Mouse (Mus musculus) limb, embryonic 14.5 days (tissue): ENCODE measurements around the gene Cdh1. TPM values are rescaled to one million over a fixed set of nuclear protein-coding genes. Genes with fewer than 3 reads are reported as not detected.

Experiments used
- ATAC-seq: fragments of 200-750 bp; cut with Nextera tagmentation; 2 replicates; pipeline ENCODE4 v1.8.0; 2017; ENCODE audit warnings: low read depth, moderate number of reproducible peaks, moderate TSS enrichment; ENCODE audit not compliant: low FRiP score
- DNase-seq: peaks from one replicate; pipeline ENCODE4 v3.0.0-alpha.2; 2015; ENCODE audit warnings: low spot score
- H3K27ac ChIP-seq: fragments of 300-500 bp; sonication (generic); replicated peaks from 2 replicates; pipeline ENCODE4 v1.5.1; 2014; ENCODE audit warnings: low read depth, mild to moderate bottlenecking, low read length, moderate library complexity, mixed read lengths
- H3K27me3 ChIP-seq: fragments of 300-500 bp; sonication (generic); 2 replicates; pipeline ENCODE4 v1.6.1; 2014; ENCODE audit warnings: low read length, mixed read lengths; ENCODE audit not compliant: control insufficient read depth, insufficient read depth
- H3K36me3 ChIP-seq: fragments of 300-500 bp; sonication (generic); 2 replicates; pipeline ENCODE4 v1.6.1; 2014; ENCODE audit warnings: mild to moderate bottlenecking, low read length, moderate library complexity, mixed read lengths; ENCODE audit not compliant: control insufficient read depth, insufficient read depth
- H3K4me1 ChIP-seq: fragments of 300-500 bp; sonication (generic); 2 replicates; pipeline ENCODE4 v1.6.1; 2014; ENCODE audit warnings: antibody characterized with exemption, low read length, mixed read lengths; ENCODE audit not compliant: control insufficient read depth, insufficient read depth
- H3K4me2 ChIP-seq: fragments of 300-500 bp; sonication (generic); replicated peaks from 2 replicates; pipeline ENCODE4 v1.6.1; 2014; ENCODE audit warnings: low read depth, mild to moderate bottlenecking, low read length, moderate library complexity; ENCODE audit not compliant: severe bottlenecking
- H3K4me3 ChIP-seq: fragments of 300-500 bp; sonication (generic); replicated peaks from 2 replicates; pipeline ENCODE4 v1.5.1; 2014; ENCODE audit warnings: low read length
- H3K9ac ChIP-seq: fragments of 300-500 bp; sonication (generic); 2 replicates; pipeline ENCODE4 v1.6.1; 2014; ENCODE audit warnings: mild to moderate bottlenecking, low read depth, low read length, moderate library complexity; ENCODE audit not compliant: severe bottlenecking
- H3K9me3 ChIP-seq: fragments of 300-500 bp; sonication (generic); 2 replicates; pipeline ENCODE4 v1.6.1; 2016; ENCODE audit warnings: low read length; ENCODE audit not compliant: control insufficient read depth
- POLR2A ChIP-seq: fragments of 200-500 bp; IDR thresholded peaks from 2 replicates; pipeline ENCODE4 v1.8.0; 2012; ENCODE audit warnings: inconsistent platforms, mild to moderate bottlenecking, moderate library complexity, borderline replicate concordance; ENCODE audit not compliant: insufficient read depth, insufficient read length; ENCODE audit errors: extremely low read depth
- WGBS: fragments of 180-500 bp; shearing (Covaris S2); extraction: QIAGEN DNeasy Blood & Tissue Kit; methylation state at CpG from one replicate; pipeline ENCODE4 v1.1.7; 2014; 5-methylcytosine and 5-hydroxymethylcytosine counted together
- polyA plus RNA-seq, 2 experiments: library from polyadenylated mRNA; depleted of rRNA in 1 of 2; stranded (reverse) in 1 of 2; unstranded in 1 of 2; fragments of >200 nt; fragmentation: Nextera tagmentation in 1 of 2; extraction: Ambion mirVana in 1 of 2; gene quantifications; 2 replicates each; pipeline versions ENCODE4 v1.2.1 to v1.2.3; 2012 to 2014

Gene Cdh1
- polyA plus RNA-seq (2012; rRNA removed) (21.7 and 25.2 TPM in 2 replicates), polyA plus RNA-seq (2014; fragmentation: Nextera tagmentation; extraction: Ambion mirVana) (56.1 and 58.6 TPM in 2 replicates)

- peaks cover 55% of the 10 kb centered on the region for H3K27me3 ChIP-seq
- no peaks in the 10 kb centered on the region for H3K9me3 ChIP-seq
- 0 out of 2 replicates have a peak, but pooled peaks have one; percentile 19 for TF ChIP-seq POLR2A
- peak within 1 kb of the TSS; percentile 90 for H3K4me2 ChIP-seq
- peaks cover 11% of the 10 kb centered on the region; the same call in 1 of the 2 replicates for H3K4me1 ChIP-seq
- peak; percentile 53; the same call in 1 of the 2 replicates for ATAC-seq
- H3K9ac ChIP-seq: peak within 1 kb of the TSS; percentile 43
- H3K27ac ChIP-seq: no peak within 1 kb of the TSS
- peak within 1 kb of the TSS; percentile 47 for H3K4me3 ChIP-seq
- no peaks in the 10 kb centered on the region for H3K36me3 ChIP-seq
- DNase-seq: peak; percentile 41
- under 1% methylated on average over 50 of the region's 53 CpGs for WGBS
Observed at GRCm38 (mm10) chr8:106603131-106603819, at the start of gene Cdh1. TSS of gene Cdh1 (plus strand) at chr8:106603351.

- H3K4me3 ChIP-seq: no peak overlapping the region
- H3K36me3 ChIP-seq: peaks cover 67% of the 10 kb centered on the region
- no peak overlapping the region for H3K27ac ChIP-seq
- WGBS: 96% methylated on average over 5 of the region's 5 CpGs
- 0 out of 2 replicates have a peak, but pooled peaks cover 7% of the 10 kb centered on the region for H3K9me3 ChIP-seq
- ATAC-seq: no peak
- no peaks in the 10 kb centered on the region for H3K4me1 ChIP-seq
- H3K4me2 ChIP-seq: no peak overlapping the region
- no peak overlapping the region for H3K9ac ChIP-seq
- no peaks in the 10 kb centered on the region for H3K27me3 ChIP-seq
- DNase-seq: no peak
- TF ChIP-seq POLR2A: no peak
Observed at GRCm38 (mm10) chr8:106554011-106554410, 49.1 kb upstream of the Cdh1 start.

GRCm38 (mm10) chr8:106556068-106556645 lies 47.0 kb upstream of the Cdh1 start:
- TF ChIP-seq POLR2A: no peak
- Histone ChIP-seq H3K27ac (no peak overlapping the region), H3K9me3 (0 out of 2 replicates have a peak, but pooled peaks cover 7% of the 10 kb centered on the region), H3K4me2 (no peak overlapping the region), H3K4me1 (no peaks in the 10 kb centered on the region; the same call in 1 of the 2 replicates), H3K9ac (no peak overlapping the region), H3K27me3 (no peaks in the 10 kb centered on the region), H3K4me3 (no peak overlapping the region), H3K36me3 (peaks cover 60% of the 10 kb centered on the region)
- DNase-seq: no peak
- WGBS: 65% methylated on average over 4 of the region's 7 CpGs
- no peak for ATAC-seq

GRCm38 (mm10) chr8:106559844-106560243 lies 43.3 kb upstream of the Cdh1 start:
- Histone ChIP-seq H3K4me1 (no peaks in the 10 kb centered on the region; the same call in 1 of the 2 replicates), H3K4me2 (no peak overlapping the region), H3K27me3 (no peaks in the 10 kb centered on the region), H3K36me3 (peaks cover 28% of the 10 kb centered on the region), H3K9ac (no peak overlapping the region), H3K27ac (no peak overlapping the region), H3K9me3 (0 out of 2 replicates have a peak, but pooled peaks cover 4% of the 10 kb centered on the region), H3K4me3 (no peak overlapping the region)
- DNase-seq (no peak), ATAC-seq (no peak)
- WGBS: 44% methylated on average over 9 of the region's 9 CpGs
- TF ChIP-seq POLR2A: no peak

GRCm38 (mm10) chr8:106561097-106561865 lies 41.9 kb upstream of the Cdh1 start:
- Histone ChIP-seq H3K9ac (no peak overlapping the region), H3K4me3 (0 out of 2 replicates have a peak overlapping the region, but pooled peaks have one; percentile 1), H3K36me3 (peaks cover 17% of the 10 kb centered on the region), H3K4me1 (no peaks in the 10 kb centered on the region; the same call in 1 of the 2 replicates), H3K9me3 (0 out of 2 replicates have a peak, but pooled peaks cover 4% of the 10 kb centered on the region), H3K27ac (no peak overlapping the region), H3K4me2 (0 out of 2 replicates have a peak overlapping the region, but pooled peaks have one; percentile 7), H3K27me3 (no peaks in the 10 kb centered on the region)
- DNase-seq: peak; percentile 40
- peak; percentile 44; the same call in 1 of the 2 replicates for ATAC-seq
- 22% methylated on average over 21 of the region's 21 CpGs for WGBS
- no peak for TF ChIP-seq POLR2A
